In genomic region chr10:23271050-23271621, GRCm38 (mm10) we compare ENCODE assay signal across 20 mouse cellular contexts.
DNase-seq lines count a peak whose midpoint lies in the region; ATAC-seq lines count a peak whose summit lies in the region.
"Had no signal": no experiment of that assay in that cellular context is flagged by ENCODE, and none has a peak within 500 bp of the region (broad histone marks: within the 10 kb centered on the region; RNA-seq: fewer than 3 reads in every experiment).

No protein-coding gene starts in this region.

- ATAC-seq in hindbrain, embryonic 12.5 days (ENCODE audit: low FRiP score) = peak; percentile 86
- peak; percentile 45; the same call in 1 of the 2 replicates for ATAC-seq in hindbrain, embryonic 16.5 days
- ATAC-seq in neural tube, embryonic 14.5 days (ENCODE audit: low read depth) = peak; percentile 70
- ATAC-seq: intestine, postnatal 0 days had no signal

- no peaks in the 10 kb centered on the region for H3K36me3 ChIP-seq in hindbrain, embryonic 12.5 days
- H3K36me3 ChIP-seq in hindbrain, embryonic 10.5 days = no peaks in the 10 kb centered on the region
- H3K36me3 ChIP-seq in hindbrain, embryonic 16.5 days (ENCODE audit: control insufficient read depth, insufficient read depth, low read length) = no peaks in the 10 kb centered on the region
- no peaks in the 10 kb centered on the region for H3K36me3 ChIP-seq in neural tube, embryonic 14.5 days (ENCODE audit: control insufficient read depth, insufficient read depth, low read length)
- H3K36me3 ChIP-seq: embryonic facial prominence, embryonic 15.5 days; heart, embryonic 15.5 days; kidney, embryonic 15.5 days; lung, embryonic 15.5 days had no signal

- H3K4me2 ChIP-seq in hindbrain, embryonic 12.5 days (replicated peaks) = no peak overlapping the region
- no peak overlapping the region for H3K4me2 ChIP-seq in hindbrain, embryonic 16.5 days (ENCODE audit: low read length)
- H3K4me2 ChIP-seq in neural tube, embryonic 14.5 days (ENCODE audit: low read depth, low read length) = no peak overlapping the region
- H3K4me2 ChIP-seq: embryonic facial prominence, embryonic 15.5 days; heart, embryonic 15.5 days; kidney, embryonic 15.5 days; lung, embryonic 15.5 days had no signal

- H3K9me3 ChIP-seq in hindbrain, embryonic 12.5 days (replicated peaks) = no peaks in the 10 kb centered on the region
- H3K9me3 ChIP-seq in hindbrain, embryonic 10.5 days = no peaks in the 10 kb centered on the region
- no peaks in the 10 kb centered on the region for H3K9me3 ChIP-seq in hindbrain, embryonic 16.5 days (ENCODE audit: control insufficient read depth, low read length)
- H3K9me3 ChIP-seq in neural tube, embryonic 14.5 days (ENCODE audit: control insufficient read depth, low read length) = no peaks in the 10 kb centered on the region
- H3K9me3 ChIP-seq: embryonic facial prominence, embryonic 15.5 days; heart, embryonic 15.5 days; kidney, embryonic 15.5 days; lung, embryonic 15.5 days had no signal

- 54% methylated on average over 9 of the region's 9 CpGs for WGBS in hindbrain, embryonic 12.5 days
- 60% methylated on average over 9 of the region's 9 CpGs for WGBS in hindbrain, embryonic 10.5 days
- WGBS in hindbrain, embryonic 16.5 days = 46% methylated on average over 9 of the region's 9 CpGs
- 46% methylated on average over 9 of the region's 9 CpGs for WGBS in neural tube, embryonic 14.5 days

- H3K9ac ChIP-seq in hindbrain, embryonic 12.5 days = no peak overlapping the region
- no peak overlapping the region for H3K9ac ChIP-seq in hindbrain, embryonic 16.5 days (ENCODE audit: low read depth, low read length)
- no peak overlapping the region for H3K9ac ChIP-seq in neural tube, embryonic 14.5 days (replicated peaks; ENCODE audit: low read depth, low read length)
- H3K9ac ChIP-seq: embryonic facial prominence, embryonic 15.5 days; heart, embryonic 15.5 days; kidney, embryonic 15.5 days; liver, embryonic 14.5 days; lung, embryonic 15.5 days had no signal

- no peak overlapping the region for H3K4me3 ChIP-seq in hindbrain, embryonic 12.5 days
- no peak overlapping the region for H3K4me3 ChIP-seq in hindbrain, embryonic 10.5 days
- H3K4me3 ChIP-seq in hindbrain, embryonic 16.5 days (ENCODE audit: low read length) = no peak overlapping the region
- H3K4me3 ChIP-seq in neural tube, embryonic 14.5 days (ENCODE audit: low read depth, low read length) = no peak overlapping the region
- H3K4me3 ChIP-seq: embryonic facial prominence, embryonic 15.5 days; heart, embryonic 15.5 days; kidney, embryonic 15.5 days; lung, embryonic 15.5 days had no signal

- no peak overlapping the region for H3K27ac ChIP-seq in hindbrain, embryonic 12.5 days
- no peak overlapping the region for H3K27ac ChIP-seq in hindbrain, embryonic 10.5 days
- no peak overlapping the region for H3K27ac ChIP-seq in hindbrain, embryonic 16.5 days (ENCODE audit: low read depth, low read length)
- no peak overlapping the region for H3K27ac ChIP-seq in neural tube, embryonic 14.5 days (ENCODE audit: low read depth, low read length)
- H3K27ac ChIP-seq: embryonic facial prominence, embryonic 15.5 days; heart, embryonic 15.5 days; kidney, embryonic 15.5 days; liver, embryonic 14.5 days; lung, embryonic 15.5 days had no signal

- H3K27me3 ChIP-seq in hindbrain, embryonic 12.5 days = no peaks in the 10 kb centered on the region
- no peaks in the 10 kb centered on the region for H3K27me3 ChIP-seq in hindbrain, embryonic 10.5 days (ENCODE audit: insufficient read depth, poor library complexity, severe bottlenecking)
- H3K27me3 ChIP-seq in hindbrain, embryonic 16.5 days (replicated peaks; ENCODE audit: control insufficient read depth, insufficient read depth, low read length) = no peaks in the 10 kb centered on the region
- H3K27me3 ChIP-seq in neural tube, embryonic 14.5 days (ENCODE audit: control insufficient read depth, insufficient read depth, low read length) = no peaks in the 10 kb centered on the region
- H3K27me3 ChIP-seq: embryonic facial prominence, embryonic 15.5 days; heart, embryonic 15.5 days; kidney, embryonic 15.5 days; lung, embryonic 15.5 days had no signal

- no peaks in the 10 kb centered on the region for H3K4me1 ChIP-seq in hindbrain, embryonic 12.5 days
- peaks cover 18% of the 10 kb centered on the region for H3K4me1 ChIP-seq in hindbrain, embryonic 10.5 days (replicated peaks)
- H3K4me1 ChIP-seq in hindbrain, embryonic 16.5 days (ENCODE audit: control insufficient read depth, insufficient read depth, low read depth, low read length) = no peaks in the 10 kb centered on the region
- no peaks in the 10 kb centered on the region for H3K4me1 ChIP-seq in neural tube, embryonic 14.5 days (ENCODE audit: control insufficient read depth, insufficient read depth, low read length)
- H3K4me1 ChIP-seq: embryonic facial prominence, embryonic 15.5 days; heart, embryonic 15.5 days; kidney, embryonic 15.5 days; lung, embryonic 15.5 days had no signal

- peak; percentile 12 for DNase-seq in embryo, embryonic 10.5 days (ENCODE audit: low spot score)
- no peak for DNase-seq in embryo, embryonic 9.5 days (ENCODE audit: extremely low spot score)
- no peak for DNase-seq in hindbrain, embryonic 10.5 days (ENCODE audit: low spot score)
- DNase-seq in thymus, postnatal 36 days = no peak
- DNase-seq in layer of hippocampus, postnatal 36 days = no peak
- DNase-seq: adrenal gland, adult 8-10 months; cerebellum, adult 9-11 months; gastrocnemius, postnatal 36 days; heart, postnatal 4 days; lung, postnatal 4 days; right cerebral cortex, adult 18-20 months had no signal
